In genomic region chr8:61628938-61629630, GRCm38 (mm10) we compare ENCODE assay signal across 13 mouse cellular contexts.
DNase-seq lines count a peak whose midpoint lies in the region; ATAC-seq lines count a peak whose summit lies in the region.
"Had no signal": no experiment of that assay in that cellular context is flagged by ENCODE, and none has a peak within 500 bp of the region (broad histone marks: within the 10 kb centered on the region; RNA-seq: fewer than 3 reads in every experiment).

No protein-coding gene starts in this region.

- intact Hi-C loops in left cerebral cortex, postnatal 25 days (cut with DNase I), result no loop called here

- H3K36me3 ChIP-seq in midbrain, embryonic 13.5 days, result no peaks in the 10 kb centered on the region
- no peaks in the 10 kb centered on the region for H3K36me3 ChIP-seq in midbrain, embryonic 16.5 days (ENCODE audit: control insufficient read depth, insufficient read depth, low read length)
- 0 out of 2 replicates have a peak, but pooled peaks cover 3% of the 10 kb centered on the region for H3K36me3 ChIP-seq in embryonic facial prominence, embryonic 12.5 days
- no peaks in the 10 kb centered on the region for H3K36me3 ChIP-seq in hindbrain, embryonic 15.5 days
- H3K36me3 ChIP-seq in neural tube, embryonic 13.5 days, result no peaks in the 10 kb centered on the region

- no peaks in the 10 kb centered on the region for H3K4me1 ChIP-seq in midbrain, embryonic 13.5 days (replicated peaks)
- no peaks in the 10 kb centered on the region; the same call in 1 of the 2 replicates for H3K4me1 ChIP-seq in midbrain, embryonic 16.5 days (ENCODE audit: control insufficient read depth, insufficient read depth, low read length)
- peaks cover 20% of the 10 kb centered on the region for H3K4me1 ChIP-seq in embryonic facial prominence, embryonic 12.5 days
- H3K4me1 ChIP-seq in hindbrain, embryonic 15.5 days (replicated peaks), result no peaks in the 10 kb centered on the region
- H3K4me1 ChIP-seq in neural tube, embryonic 13.5 days (replicated peaks), result peaks cover 9% of the 10 kb centered on the region; the same call in 1 of the 2 replicates

- WGBS in midbrain, embryonic 13.5 days, result 78% methylated on average over 3 of the region's 3 CpGs
- 78% methylated on average over 3 of the region's 3 CpGs for WGBS in midbrain, embryonic 16.5 days
- 76% methylated on average over 3 of the region's 3 CpGs for WGBS in embryonic facial prominence, embryonic 12.5 days
- 72% methylated on average over 3 of the region's 3 CpGs for WGBS in hindbrain, embryonic 15.5 days
- WGBS in neural tube, embryonic 13.5 days, result 84% methylated on average over 3 of the region's 3 CpGs

- no peak for DNase-seq in urinary bladder, postnatal 36 days (ENCODE audit: low spot score in 2 of 2)
- no peak for DNase-seq in MN1 (ENCODE audit: low spot score)
- no peak for DNase-seq in left cerebral cortex, postnatal 25 days (ENCODE audit: low spot score in 2 of 2)
- DNase-seq: adrenal gland, adult 8-10 months; heart, adult 18-20 months; heart, postnatal 14 days; kidney, postnatal 14 days had no signal

- H3K27me3 ChIP-seq in midbrain, embryonic 13.5 days, result no peaks in the 10 kb centered on the region
- H3K27me3 ChIP-seq in midbrain, embryonic 16.5 days (ENCODE audit: control insufficient read depth, insufficient read depth, low read depth, low read length), result no peaks in the 10 kb centered on the region
- H3K27me3 ChIP-seq in embryonic facial prominence, embryonic 12.5 days, result no peaks in the 10 kb centered on the region
- H3K27me3 ChIP-seq in hindbrain, embryonic 15.5 days, result no peaks in the 10 kb centered on the region
- no peaks in the 10 kb centered on the region for H3K27me3 ChIP-seq in neural tube, embryonic 13.5 days

- H3K27ac ChIP-seq in midbrain, embryonic 13.5 days, result no peak overlapping the region
- H3K27ac ChIP-seq in midbrain, embryonic 16.5 days (ENCODE audit: low read length), result no peak overlapping the region
- H3K27ac ChIP-seq in embryonic facial prominence, embryonic 12.5 days, result peak overlapping the region; percentile 48; the same call in 1 of the 2 replicates
- 0 out of 2 replicates have a peak overlapping the region, but pooled peaks have one; percentile 31 for H3K27ac ChIP-seq in hindbrain, embryonic 15.5 days (replicated peaks)
- H3K27ac ChIP-seq in neural tube, embryonic 13.5 days (replicated peaks), result peak overlapping the region; percentile 33

- no peak overlapping the region for H3K9ac ChIP-seq in midbrain, embryonic 13.5 days (replicated peaks)
- H3K9ac ChIP-seq in midbrain, embryonic 16.5 days (ENCODE audit: low read depth, low read length), result no peak overlapping the region
- no peak overlapping the region for H3K9ac ChIP-seq in embryonic facial prominence, embryonic 12.5 days
- no peak overlapping the region for H3K9ac ChIP-seq in hindbrain, embryonic 15.5 days
- H3K9ac ChIP-seq in neural tube, embryonic 13.5 days, result no peak overlapping the region

- H3K4me3 ChIP-seq in midbrain, embryonic 13.5 days (replicated peaks), result no peak overlapping the region
- no peak overlapping the region for H3K4me3 ChIP-seq in midbrain, embryonic 16.5 days (ENCODE audit: low read depth, low read length)
- H3K4me3 ChIP-seq in embryonic facial prominence, embryonic 12.5 days, result no peak overlapping the region
- H3K4me3 ChIP-seq in hindbrain, embryonic 15.5 days, result no peak overlapping the region
- H3K4me3 ChIP-seq in neural tube, embryonic 13.5 days, result no peak overlapping the region

- no peak overlapping the region for H3K4me2 ChIP-seq in midbrain, embryonic 13.5 days (replicated peaks)
- H3K4me2 ChIP-seq in midbrain, embryonic 16.5 days (ENCODE audit: low read length), result no peak overlapping the region
- no peak overlapping the region for H3K4me2 ChIP-seq in embryonic facial prominence, embryonic 12.5 days (replicated peaks)
- H3K4me2 ChIP-seq in hindbrain, embryonic 15.5 days, result no peak overlapping the region
- no peak overlapping the region for H3K4me2 ChIP-seq in neural tube, embryonic 13.5 days

- ATAC-seq in midbrain, embryonic 13.5 days, result peak; percentile 34; the same call in 1 of the 2 replicates
- ATAC-seq in midbrain, embryonic 16.5 days, result no peak
- no peak for ATAC-seq in embryonic facial prominence, embryonic 12.5 days (ENCODE audit: insufficient number of reproducible peaks, insufficient read depth, low FRiP score, low TSS enrichment)
- ATAC-seq in hindbrain, embryonic 15.5 days (ENCODE audit: low FRiP score, low read depth), result peak; percentile 75
- peak; percentile 79 for ATAC-seq in neural tube, embryonic 13.5 days (ENCODE audit: low read depth)
- ATAC-seq: intestine, postnatal 0 days had no signal

- H3K9me3 ChIP-seq in midbrain, embryonic 13.5 days, result no peaks in the 10 kb centered on the region
- H3K9me3 ChIP-seq in midbrain, embryonic 16.5 days (replicated peaks; ENCODE audit: control insufficient read depth, low read length, poor library complexity, severe bottlenecking), result no peaks in the 10 kb centered on the region
- H3K9me3 ChIP-seq in embryonic facial prominence, embryonic 12.5 days, result no peaks in the 10 kb centered on the region
- H3K9me3 ChIP-seq in hindbrain, embryonic 15.5 days, result no peaks in the 10 kb centered on the region
- no peaks in the 10 kb centered on the region for H3K9me3 ChIP-seq in neural tube, embryonic 13.5 days

Comparison
In these comparisons a context has a peak if more than half of its experiments do, and no peak if none do; other contexts are left out.
1. ATAC-seq: peak in midbrain, embryonic 13.5 days (single experiment), hindbrain, embryonic 15.5 days (single experiment) and neural tube, embryonic 13.5 days (single experiment); none in midbrain, embryonic 16.5 days (single experiment) and embryonic facial prominence, embryonic 12.5 days (single experiment).
2. H3K27ac ChIP-seq: peak in embryonic facial prominence, embryonic 12.5 days (single experiment), hindbrain, embryonic 15.5 days (single experiment) and neural tube, embryonic 13.5 days (single experiment); none in midbrain, embryonic 13.5 days (single experiment) and midbrain, embryonic 16.5 days (single experiment).